Mouse (Mus musculus) megakaryocyte, embryonic 14.5 days (primary cell): ENCODE data around the gene Stxbp2. TPM values are rescaled to one million over a fixed set of nuclear protein-coding genes. Genes with fewer than 3 reads are reported as not detected.

Experiments used
- H3K27me3 ChIP-seq: replicated peaks from 2 replicates; pipeline ENCODE3; 2012; ENCODE audit warnings: inconsistent platforms
- H3K36me3 ChIP-seq: replicated peaks from 2 replicates; pipeline ENCODE3; 2012; ENCODE audit warnings: low read length, inconsistent platforms, mixed read lengths
- H3K4me1 ChIP-seq: 2 replicates; pipeline ENCODE4 v1.6.1; 2012; ENCODE audit warnings: inconsistent platforms
- H3K4me3 ChIP-seq: replicated peaks from 2 replicates; pipeline ENCODE3; 2012; ENCODE audit warnings: moderate library complexity, mild to moderate bottlenecking, inconsistent platforms
- H3K9me3 ChIP-seq: 2 replicates; pipeline ENCODE4 v1.6.1; 2012; ENCODE audit warnings: inconsistent platforms
- FLI1 ChIP-seq: IDR thresholded peaks from 2 replicates; pipeline ENCODE4 v1.6.1; 2012; ENCODE audit warnings: low read length, inconsistent platforms, mixed read lengths
- GATA1 ChIP-seq: IDR thresholded peaks from 3 replicates; pipeline ENCODE4 v1.6.1; 2012; ENCODE audit warnings: mixed read lengths, low read length, inconsistent platforms, borderline replicate concordance
- polyA plus RNA-seq: library from polyadenylated mRNA; stranded (reverse); fragments of >175 nt; gene quantifications from 2 replicates; pipeline ENCODE4 v1.2.3, GENCODE M21; 2012; ENCODE audit warnings: low replicate concordance; ENCODE audit not compliant: insufficient read depth

Gene Stxbp2
- polyA plus RNA-seq, 1 experiment: 675 TPM

DNA sequence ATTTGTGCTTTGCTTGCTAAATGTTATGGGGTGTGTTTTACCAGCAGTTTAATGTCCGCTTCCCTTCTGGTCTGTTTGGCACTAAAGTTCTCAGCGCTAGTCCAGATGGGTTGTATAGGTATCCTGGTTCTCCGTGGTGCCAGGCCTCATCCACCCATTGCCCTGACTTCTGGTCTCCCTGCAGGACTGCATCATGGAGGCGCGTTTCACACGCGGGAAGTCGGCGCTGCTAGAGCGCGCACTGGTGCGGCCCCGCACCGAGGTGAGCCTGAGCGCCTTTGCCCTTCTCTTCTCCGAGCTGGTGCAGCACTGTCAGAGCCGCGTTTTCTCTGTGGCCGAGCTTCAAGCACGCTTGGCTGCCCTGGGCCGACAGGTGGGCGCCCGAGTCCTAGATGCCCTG is 48.1 kb downstream of the Stxbp2 start:
- TF ChIP-seq GATA1 (no peak), FLI1 (no peak)
- Histone ChIP-seq H3K9me3 (no peaks in the 10 kb centered on the region), H3K27me3 (no peaks in the 10 kb centered on the region), H3K4me1 (peaks cover 82% of the 10 kb centered on the region), H3K4me3 (no peak overlapping the region), H3K36me3 (peaks cover 54% of the 10 kb centered on the region)

DNA sequence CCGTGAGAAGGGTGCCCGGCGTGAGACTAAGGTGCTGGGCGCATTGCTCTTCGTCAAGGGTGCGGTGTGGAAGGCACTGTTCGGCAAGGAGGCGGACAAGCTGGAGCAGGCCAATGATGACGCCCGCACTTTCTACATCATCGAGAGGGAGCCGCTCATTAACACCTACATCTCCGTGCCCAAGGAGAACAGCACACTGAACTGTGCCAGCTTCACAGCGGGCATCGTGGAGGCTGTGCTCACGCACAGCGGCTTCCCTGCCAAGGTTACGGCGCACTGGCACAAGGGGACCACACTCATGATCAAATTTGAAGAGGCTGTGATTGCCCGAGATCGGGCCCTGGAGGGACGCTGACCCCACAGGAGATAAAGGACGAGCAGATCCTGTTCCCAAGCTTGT is 48.5 kb downstream of the Stxbp2 start:
- no peaks in the 10 kb centered on the region for H3K9me3 ChIP-seq
- H3K4me3 ChIP-seq: peak overlapping the region; percentile 46
- H3K36me3 ChIP-seq: peaks cover 54% of the 10 kb centered on the region
- no peak for TF ChIP-seq FLI1
- no peak for TF ChIP-seq GATA1
- no peaks in the 10 kb centered on the region for H3K27me3 ChIP-seq
- peaks cover 81% of the 10 kb centered on the region for H3K4me1 ChIP-seq

DNA sequence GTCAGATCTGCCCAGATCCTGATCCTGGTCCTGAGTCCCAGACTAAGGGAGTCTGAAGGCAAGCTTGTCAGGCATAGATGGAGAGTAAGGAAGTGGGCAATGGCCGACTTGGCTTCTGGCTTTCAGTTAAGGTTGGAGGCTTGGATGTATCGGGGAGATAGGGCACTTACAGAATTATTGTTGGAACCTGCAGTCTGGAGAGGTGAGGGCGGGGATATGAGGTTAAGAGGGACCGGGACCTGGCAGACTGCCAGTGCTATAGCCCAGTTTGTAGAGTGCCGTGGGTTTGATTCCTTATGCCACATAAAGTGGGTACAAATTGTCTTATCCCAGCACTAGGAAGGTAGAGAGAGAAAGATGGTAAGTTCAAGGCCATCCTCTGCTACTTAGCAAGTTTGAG is 48.9 kb downstream of the Stxbp2 start:
- Histone ChIP-seq H3K36me3 (peaks cover 54% of the 10 kb centered on the region), H3K4me1 (peaks cover 78% of the 10 kb centered on the region), H3K9me3 (no peaks in the 10 kb centered on the region), H3K27me3 (no peaks in the 10 kb centered on the region), H3K4me3 (no peak overlapping the region)
- TF ChIP-seq GATA1 (no peak), FLI1 (no peak)

DNA sequence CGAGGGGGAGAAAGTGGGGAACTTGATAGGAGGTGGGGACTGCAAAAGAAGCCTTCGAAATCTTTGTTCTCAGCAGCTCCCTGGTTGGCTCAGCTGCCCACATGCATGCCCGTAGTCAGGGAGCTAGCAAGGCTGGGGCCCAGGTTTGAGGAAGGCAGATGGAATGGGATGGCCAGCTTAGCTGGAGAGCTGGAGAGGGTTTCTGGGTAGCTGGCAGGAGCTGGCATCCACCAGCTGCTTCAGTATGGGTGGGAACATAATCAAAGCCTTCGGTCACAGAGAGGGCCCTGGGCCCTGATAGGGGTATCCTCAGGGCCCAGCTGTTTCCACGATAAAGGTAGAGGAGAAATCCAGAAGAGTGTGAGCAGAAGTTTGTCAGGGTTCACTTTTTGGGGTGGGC is 51.7 kb downstream of the Stxbp2 start:
- TF ChIP-seq FLI1 (no peak), GATA1 (no peak)
- no peaks in the 10 kb centered on the region for H3K27me3 ChIP-seq
- no peaks in the 10 kb centered on the region for H3K9me3 ChIP-seq
- H3K4me1 ChIP-seq: peaks cover 77% of the 10 kb centered on the region
- peaks cover 54% of the 10 kb centered on the region for H3K36me3 ChIP-seq
- H3K4me3 ChIP-seq: no peak overlapping the region

DNA sequence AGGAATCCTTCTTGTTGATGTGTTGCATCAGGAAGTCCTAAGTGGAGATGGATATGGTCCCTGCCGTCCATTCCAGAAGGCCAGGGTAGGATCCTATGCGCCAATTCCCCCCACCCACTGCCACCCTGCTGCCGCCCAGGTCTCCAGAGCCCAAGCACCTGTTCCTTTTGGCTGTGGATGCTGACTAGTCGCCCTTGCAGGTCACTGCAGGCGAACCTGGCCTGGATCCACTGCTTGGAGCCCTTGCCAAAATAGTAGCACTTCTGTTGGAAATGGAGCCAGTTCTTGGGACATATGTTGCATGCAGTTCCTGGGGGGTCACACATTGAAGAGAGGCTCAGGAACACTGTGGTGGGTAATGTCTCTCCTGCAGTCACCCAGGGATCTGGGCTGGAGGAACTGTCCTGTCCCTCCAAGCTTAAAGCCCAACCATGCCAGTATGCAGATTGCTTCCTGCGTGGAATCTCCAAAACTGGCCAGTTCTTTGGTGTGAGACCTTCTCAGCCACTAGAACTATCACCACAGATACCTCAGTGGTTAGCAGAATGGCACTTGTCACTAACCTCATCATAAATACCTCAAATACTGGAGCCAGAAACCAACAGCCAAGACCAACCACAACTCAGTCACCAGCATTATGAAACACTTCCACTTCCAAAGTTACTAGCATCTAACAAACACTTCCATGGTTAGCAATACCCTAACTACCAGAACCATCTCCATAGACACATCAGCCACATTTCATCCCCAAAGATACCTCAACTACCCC is 52.8 kb downstream of the Stxbp2 start:
- no peak for TF ChIP-seq FLI1
- no peak for TF ChIP-seq GATA1
- H3K4me3 ChIP-seq: no peak overlapping the region
- H3K9me3 ChIP-seq: no peaks in the 10 kb centered on the region
- peaks cover 77% of the 10 kb centered on the region for H3K4me1 ChIP-seq
- no peaks in the 10 kb centered on the region for H3K27me3 ChIP-seq
- peaks cover 49% of the 10 kb centered on the region for H3K36me3 ChIP-seq

DNA sequence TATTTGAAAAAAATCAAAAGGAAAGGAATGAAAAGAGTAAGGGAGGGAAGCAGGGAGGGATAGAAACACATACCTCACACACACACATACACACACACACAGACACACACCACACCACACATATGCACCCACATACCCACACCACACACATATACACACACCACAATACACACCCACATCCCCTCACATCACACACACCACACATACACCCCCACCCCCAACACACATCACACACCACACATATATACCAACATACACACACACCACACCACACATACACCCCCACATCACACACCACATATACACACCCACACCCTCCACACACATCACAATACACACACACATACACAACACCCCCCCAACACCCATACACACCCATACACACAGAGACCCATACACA is 53.8 kb downstream of the Stxbp2 start:
- Histone ChIP-seq H3K4me3 (no peak overlapping the region), H3K9me3 (no peaks in the 10 kb centered on the region), H3K27me3 (peaks cover 4% of the 10 kb centered on the region), H3K4me1 (peaks cover 77% of the 10 kb centered on the region), H3K36me3 (peaks cover 40% of the 10 kb centered on the region)
- no peak for TF ChIP-seq FLI1
- no peak for TF ChIP-seq GATA1

DNA sequence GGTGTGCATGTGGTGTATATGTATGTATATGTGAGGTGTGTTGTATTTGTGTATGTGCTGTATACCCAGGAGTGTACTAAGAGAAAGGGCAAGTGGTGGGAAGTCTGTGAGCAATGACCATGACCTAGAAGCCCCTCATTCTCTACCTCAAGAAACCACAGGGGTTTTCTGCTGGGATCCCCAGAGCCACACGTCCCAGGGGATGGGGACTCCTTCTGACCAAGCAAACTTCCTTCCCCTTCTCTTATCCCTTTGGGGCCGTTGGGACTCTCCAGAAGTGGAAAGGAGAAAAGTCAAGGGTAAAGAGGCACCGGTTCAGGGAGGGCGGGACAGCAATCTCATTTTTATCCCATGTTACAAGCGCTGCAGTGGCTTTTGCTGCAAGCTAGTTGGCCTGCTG is 54.7 kb downstream of the Stxbp2 start:
- Histone ChIP-seq H3K4me1 (peaks cover 72% of the 10 kb centered on the region), H3K9me3 (no peaks in the 10 kb centered on the region), H3K27me3 (peaks cover 11% of the 10 kb centered on the region), H3K36me3 (peaks cover 31% of the 10 kb centered on the region), H3K4me3 (no peak overlapping the region)
- no peak for TF ChIP-seq FLI1
- TF ChIP-seq GATA1: no peak

DNA sequence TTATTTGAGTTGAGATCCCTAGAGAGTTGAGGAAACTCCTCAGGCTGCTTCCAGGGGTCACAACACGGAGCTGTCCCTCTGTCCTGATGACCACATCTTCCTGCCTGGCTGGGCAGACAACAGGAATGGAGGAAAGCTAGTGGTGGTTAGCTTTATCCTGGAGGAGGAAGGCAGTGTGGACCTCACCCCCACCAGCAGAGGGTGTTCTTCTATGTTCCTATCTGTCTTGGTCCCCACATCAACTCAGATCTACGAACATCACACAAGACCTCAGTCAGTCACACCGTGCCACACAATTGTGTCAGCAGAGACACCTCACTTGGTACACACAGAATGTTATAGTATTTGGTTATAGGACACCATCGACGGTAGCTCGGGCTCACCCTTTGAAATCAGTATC is 56.8 kb downstream of the Stxbp2 start:
- H3K27me3 ChIP-seq: peaks cover 18% of the 10 kb centered on the region
- peaks cover 11% of the 10 kb centered on the region for H3K36me3 ChIP-seq
- peak overlapping the region; percentile 54 for H3K4me3 ChIP-seq
- no peaks in the 10 kb centered on the region for H3K9me3 ChIP-seq
- peaks cover 58% of the 10 kb centered on the region for H3K4me1 ChIP-seq
- TF ChIP-seq FLI1 (no peak), GATA1 (no peak)

DNA sequence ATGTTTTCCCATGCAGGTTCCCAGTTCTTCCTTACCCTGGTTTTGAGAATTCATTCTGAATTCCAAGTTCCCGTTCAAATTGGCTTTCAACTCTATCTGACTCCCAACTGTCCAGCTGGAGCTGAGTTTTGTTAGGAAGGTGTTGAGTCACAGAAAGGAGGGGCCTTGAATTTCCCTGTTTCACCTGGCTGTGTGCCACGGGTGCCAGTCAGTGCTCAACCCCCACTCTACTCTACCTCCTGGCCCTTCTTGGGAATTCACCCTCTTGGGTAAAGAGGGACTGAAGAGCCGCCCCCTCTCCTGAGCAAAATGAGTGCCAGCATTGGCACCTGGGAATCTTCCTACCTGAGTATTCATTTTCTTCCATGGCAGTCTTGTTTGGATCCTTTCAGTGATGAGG is 60.0 kb downstream of the Stxbp2 start:
- no peak for TF ChIP-seq GATA1
- no peak for TF ChIP-seq FLI1
- Histone ChIP-seq H3K4me3 (no peak overlapping the region), H3K4me1 (peaks cover 37% of the 10 kb centered on the region), H3K36me3 (no peaks in the 10 kb centered on the region), H3K27me3 (peaks cover 21% of the 10 kb centered on the region), H3K9me3 (no peaks in the 10 kb centered on the region)

Other genes starting within 250 kb of the Stxbp2 start
- gene Arhgef18, start 237.9 kb upstream of the Stxbp2 start, polyA plus RNA-seq: 10.5 and 16.0 TPM in 2 replicates
- gene Pex11g, start 163.3 kb upstream of the Stxbp2 start, polyA plus RNA-seq: 2.8 and 3.7 TPM in 2 replicates
- not detected in 2 replicates for gene Tex45, start 160.1 kb upstream of the Stxbp2 start, polyA plus RNA-seq
- 19.3 and 36.7 TPM in 2 replicates for gene Zfp358, start 137.8 kb upstream of the Stxbp2 start, polyA plus RNA-seq
- gene Mcoln1, start 130.5 kb upstream of the Stxbp2 start, polyA plus RNA-seq: 142 and 183 TPM in 2 replicates
- 13.8 and 16.2 TPM in 2 replicates for gene Pnpla6, start 115.6 kb upstream of the Stxbp2 start, polyA plus RNA-seq
- gene C330021F23Rik, start 63.0 kb upstream of the Stxbp2 start, polyA plus RNA-seq: not detected in 2 replicates
- gene Camsap3, start 43.7 kb upstream of the Stxbp2 start, polyA plus RNA-seq: 0.36 TPM in 1 of 2 replicates, not detected in the other
- gene Xab2, start 9.6 kb upstream of the Stxbp2 start, polyA plus RNA-seq: 35.4 and 48.4 TPM in 2 replicates
- 58.2 and 85.9 TPM in 2 replicates for gene Pet100, start 9.4 kb upstream of the Stxbp2 start, polyA plus RNA-seq
- 11.1 TPM in 1 of 2 replicates, not detected in the other for gene Pcp2, start 5.4 kb upstream of the Stxbp2 start, polyA plus RNA-seq
- gene Retn, start 24.8 kb downstream of the Stxbp2 start, polyA plus RNA-seq: 0.39 TPM in 1 of 2 replicates, not detected in the other
- gene Mcemp1, start 34.8 kb downstream of the Stxbp2 start, polyA plus RNA-seq: 0.10 TPM in 1 of 2 replicates, not detected in the other
- 2.8 TPM in 1 of 2 replicates, not detected in the other for gene Fcor, start 41.4 kb downstream of the Stxbp2 start, polyA plus RNA-seq
- gene Trappc5, start 45.3 kb downstream of the Stxbp2 start, polyA plus RNA-seq: 10.6 and 25.8 TPM in 2 replicates
- 0.07 TPM in 1 of 2 replicates, not detected in the other for gene Fcer2a, start 63.2 kb downstream of the Stxbp2 start, polyA plus RNA-seq
- 1.2 and 11.6 TPM in 2 replicates for gene Clec4g, start 89.7 kb downstream of the Stxbp2 start, polyA plus RNA-seq
- gene Cd209a, start 118.0 kb downstream of the Stxbp2 start, polyA plus RNA-seq: not detected in 2 replicates
- not detected in 2 replicates for gene Cd209e, start 223.4 kb downstream of the Stxbp2 start, polyA plus RNA-seq
- not detected in 2 replicates for gene Cd209d, start 247.6 kb downstream of the Stxbp2 start, polyA plus RNA-seq